Mouse (Mus musculus): ENCODE data around the gene 1700086D15Rik.

The 1700086D15Rik gene

DNA sequence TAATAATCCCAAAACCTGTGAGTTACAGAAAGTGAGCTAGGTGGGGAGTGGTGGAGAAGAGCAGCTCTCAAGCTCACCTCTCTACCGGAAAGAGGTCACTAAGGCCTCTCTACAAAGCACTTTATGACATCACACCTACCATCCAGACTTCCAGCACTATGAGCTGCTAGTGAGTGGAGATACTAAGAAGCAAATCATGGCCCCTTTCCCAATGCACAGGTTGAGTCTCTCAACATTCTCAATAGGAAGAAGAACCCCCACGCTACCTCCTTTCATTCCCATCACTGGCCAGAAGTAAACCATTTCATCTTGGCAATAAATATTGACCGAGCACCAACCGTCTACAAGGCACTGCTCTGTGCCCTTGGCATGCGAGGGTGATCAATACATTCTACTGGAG, at the start of gene 1700086D15Rik:
Gene 1700086D15Rik (minus strand): TSS at position 101 of the 400 bp plus-strand sequence.
- CTCF ChIA-PET = no interaction called here

DNA sequence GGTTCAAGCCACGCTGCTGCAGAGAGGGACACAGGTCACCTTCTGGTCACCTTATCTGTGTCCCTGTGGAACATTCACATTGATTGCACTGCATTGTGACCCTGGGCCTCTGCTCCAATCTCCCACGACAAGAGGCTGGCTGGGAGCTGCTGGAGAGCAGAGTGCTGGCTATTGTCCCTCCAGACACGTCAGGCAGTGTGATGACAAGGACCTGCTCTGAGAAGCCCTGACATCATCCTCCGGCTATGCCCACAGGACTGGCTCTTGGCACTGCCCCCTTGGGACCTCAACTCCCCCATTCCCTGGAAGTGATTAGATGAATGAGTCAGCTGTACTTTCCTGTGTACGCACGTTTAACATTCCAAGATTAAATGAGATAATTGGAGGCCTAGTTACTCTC, 49.8 kb upstream of the 1700086D15Rik start:
- CTCF ChIA-PET = no interaction called here

GRCm38 (mm10) chr11:65205306-65205705, 45.6 kb upstream of the 1700086D15Rik start:
- CTCF ChIA-PET = no interaction called here

DNA sequence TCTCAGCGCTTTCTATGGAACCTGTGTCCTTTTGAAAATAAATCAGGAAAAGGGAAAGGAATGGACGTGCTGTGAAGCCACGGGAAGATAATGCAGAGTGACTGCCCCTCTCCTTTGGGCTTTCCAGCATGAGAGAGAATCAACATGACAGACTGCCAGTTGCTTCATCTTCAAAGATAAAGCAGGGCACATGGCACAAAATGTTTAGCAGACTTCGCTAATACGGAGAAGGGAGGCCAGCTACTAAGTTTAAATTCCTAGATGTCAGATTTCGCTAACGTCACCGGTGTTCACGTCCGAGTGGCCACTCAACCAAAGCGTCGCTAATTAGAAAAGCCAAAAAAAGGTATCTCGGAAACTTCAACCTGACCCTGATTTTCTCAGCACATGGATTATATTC, 45.0 kb upstream of the 1700086D15Rik start:
- CTCF ChIA-PET = no interaction called here

DNA sequence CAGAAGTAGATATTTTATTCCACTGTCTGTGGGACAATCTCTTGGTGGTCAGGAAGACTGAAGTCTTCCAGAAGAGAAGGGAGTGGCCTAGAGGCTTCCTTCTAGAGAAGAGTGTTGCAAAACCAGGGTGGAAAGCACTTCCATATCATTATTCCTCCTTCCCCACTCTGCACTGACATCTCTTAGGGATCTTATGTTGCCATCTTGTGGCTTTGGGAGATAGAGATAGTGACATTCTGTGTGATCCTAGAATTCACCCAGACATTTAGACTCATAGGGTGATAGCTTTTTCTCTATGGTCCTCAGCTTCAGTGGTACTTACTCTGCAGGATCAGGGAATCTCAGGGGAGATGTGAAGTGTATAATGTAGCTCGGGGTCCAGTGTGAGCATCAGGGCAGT, 43.3 kb upstream of the 1700086D15Rik start:
- CTCF ChIA-PET = no interaction called here

GRCm38 (mm10) chr11:65202236-65202635, 42.5 kb upstream of the 1700086D15Rik start:
- CTCF ChIA-PET = no interaction called here

DNA sequence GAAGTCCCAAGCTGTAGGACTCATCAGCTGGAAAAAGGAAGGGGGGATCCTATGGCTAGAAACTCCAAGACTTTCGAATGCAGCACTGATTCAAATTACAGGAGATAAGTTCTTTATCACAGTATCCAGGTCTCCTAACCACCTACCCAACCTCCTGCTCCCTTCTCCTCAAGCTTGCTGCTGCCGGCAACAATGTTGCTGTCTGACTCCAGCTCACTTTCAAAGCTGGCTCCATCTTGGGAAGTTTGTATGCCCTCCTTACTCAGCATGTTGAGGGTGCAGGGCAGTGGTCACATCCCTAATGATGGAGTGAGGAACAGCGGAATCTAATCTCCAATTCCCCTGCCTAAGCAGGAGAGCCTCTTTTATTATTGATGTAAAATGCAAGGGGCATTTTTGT, 38.3 kb upstream of the 1700086D15Rik start:
- CTCF ChIA-PET = no interaction called here

- CTCF ChIA-PET = no interaction called here
Measured at GRCm38 (mm10) chr11:65197280-65197679, 37.6 kb upstream of the 1700086D15Rik start.

GRCm38 (mm10) chr11:65186974-65187373, 27.3 kb upstream of the 1700086D15Rik start:
- CTCF ChIA-PET = no interaction called here

DNA sequence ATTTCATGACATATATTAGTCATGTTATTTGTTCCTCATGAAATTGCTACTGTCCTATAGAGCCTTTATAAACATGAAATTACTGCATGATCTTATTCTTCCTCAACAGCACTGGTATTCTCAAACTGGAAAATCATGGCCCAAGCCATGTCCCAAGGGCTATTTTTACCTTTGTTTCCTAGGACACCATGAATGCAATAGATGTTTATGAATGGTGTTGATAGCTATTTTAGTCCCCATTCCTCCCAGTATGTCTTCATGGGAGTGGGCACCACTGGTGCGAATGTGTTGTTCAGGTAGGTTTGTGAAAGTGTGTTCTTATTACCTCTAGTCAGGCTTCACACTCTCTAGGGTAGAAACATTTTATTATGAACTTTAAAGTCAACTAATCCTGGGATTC, 25.4 kb upstream of the 1700086D15Rik start:
- CTCF ChIA-PET = no interaction called here

DNA sequence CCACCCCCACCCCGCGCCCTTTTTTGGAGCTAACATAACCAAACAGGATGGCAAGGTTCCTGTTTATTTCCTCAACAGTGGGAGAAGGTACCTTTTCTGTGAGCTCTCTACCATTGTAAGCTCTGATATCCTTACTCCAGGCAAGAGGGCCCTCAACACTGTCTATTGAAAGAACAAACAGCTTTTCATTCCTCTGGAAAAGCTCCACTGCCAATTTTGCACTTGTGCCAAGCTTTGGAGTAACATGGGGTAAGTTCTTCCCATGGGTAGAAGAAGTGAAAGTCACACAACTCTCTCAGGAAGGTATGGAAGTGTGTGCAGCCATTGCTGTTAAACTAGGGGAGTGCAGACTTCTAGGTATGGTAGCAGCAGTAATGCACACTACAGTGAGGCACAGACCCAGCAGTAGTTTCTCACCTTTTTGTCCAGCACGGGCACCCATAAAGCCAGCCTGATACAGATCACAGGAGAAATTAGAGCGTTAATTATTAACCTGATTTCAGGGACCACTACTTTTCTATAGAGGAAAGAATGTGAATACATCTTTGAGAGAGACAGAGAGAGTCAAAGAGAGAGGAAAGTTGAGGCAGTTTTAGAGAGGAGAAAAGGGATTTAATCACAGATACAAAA, 10.5 kb upstream of the 1700086D15Rik start:
- CTCF ChIA-PET = no interaction called here

GRCm38 (mm10) chr11:65162767-65163120, 3.1 kb upstream of the 1700086D15Rik start, which contains the start of gene Arhgap44:
Gene Arhgap44, minus strand, starts transcription at chr11:65162961.
- CTCF ChIA-PET = no interaction called here

DNA sequence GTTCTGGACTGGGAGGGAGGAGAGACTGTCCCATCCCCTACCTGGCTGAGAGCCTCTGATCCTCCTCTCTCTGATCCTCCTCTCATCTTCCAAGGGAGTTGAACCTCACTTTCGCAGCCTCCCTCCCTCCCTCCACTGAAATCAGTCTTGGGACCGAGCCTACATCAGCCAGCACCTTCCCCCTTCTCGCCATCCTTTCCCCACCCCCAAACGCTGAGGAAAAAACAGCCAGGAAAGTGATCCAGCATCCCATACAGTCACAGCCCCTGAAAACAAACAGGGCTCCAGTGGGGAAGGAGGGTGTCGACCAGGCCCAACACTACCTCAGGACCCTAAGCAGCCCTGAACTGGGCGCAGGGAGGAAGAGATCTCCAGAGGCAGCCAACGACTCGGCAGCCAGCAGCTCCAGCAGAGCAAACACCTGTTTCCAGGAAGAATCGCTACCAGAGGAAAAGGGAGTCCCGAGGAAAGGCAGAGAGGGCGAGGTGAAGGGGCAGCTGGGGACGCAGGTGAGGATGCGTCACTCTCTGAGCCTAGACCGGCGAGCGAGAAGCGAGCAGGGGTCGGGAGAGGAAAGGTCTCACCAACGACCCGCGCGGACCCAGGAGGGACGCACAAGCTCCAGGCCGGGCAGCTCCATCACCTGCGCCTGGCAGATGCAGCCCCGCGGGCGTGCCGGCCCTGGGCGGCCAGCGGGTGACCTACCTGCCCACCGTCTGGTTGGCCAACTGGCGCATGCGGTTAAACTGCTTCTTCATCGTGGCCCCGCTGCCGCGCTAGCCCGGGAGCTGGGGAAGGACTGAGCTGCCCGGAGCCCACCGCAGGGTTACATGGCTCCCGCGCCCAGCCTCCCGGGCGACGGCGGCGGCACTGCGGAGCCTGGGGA, 2.4 kb upstream of the 1700086D15Rik start:
- CTCF ChIA-PET = no interaction called here

DNA sequence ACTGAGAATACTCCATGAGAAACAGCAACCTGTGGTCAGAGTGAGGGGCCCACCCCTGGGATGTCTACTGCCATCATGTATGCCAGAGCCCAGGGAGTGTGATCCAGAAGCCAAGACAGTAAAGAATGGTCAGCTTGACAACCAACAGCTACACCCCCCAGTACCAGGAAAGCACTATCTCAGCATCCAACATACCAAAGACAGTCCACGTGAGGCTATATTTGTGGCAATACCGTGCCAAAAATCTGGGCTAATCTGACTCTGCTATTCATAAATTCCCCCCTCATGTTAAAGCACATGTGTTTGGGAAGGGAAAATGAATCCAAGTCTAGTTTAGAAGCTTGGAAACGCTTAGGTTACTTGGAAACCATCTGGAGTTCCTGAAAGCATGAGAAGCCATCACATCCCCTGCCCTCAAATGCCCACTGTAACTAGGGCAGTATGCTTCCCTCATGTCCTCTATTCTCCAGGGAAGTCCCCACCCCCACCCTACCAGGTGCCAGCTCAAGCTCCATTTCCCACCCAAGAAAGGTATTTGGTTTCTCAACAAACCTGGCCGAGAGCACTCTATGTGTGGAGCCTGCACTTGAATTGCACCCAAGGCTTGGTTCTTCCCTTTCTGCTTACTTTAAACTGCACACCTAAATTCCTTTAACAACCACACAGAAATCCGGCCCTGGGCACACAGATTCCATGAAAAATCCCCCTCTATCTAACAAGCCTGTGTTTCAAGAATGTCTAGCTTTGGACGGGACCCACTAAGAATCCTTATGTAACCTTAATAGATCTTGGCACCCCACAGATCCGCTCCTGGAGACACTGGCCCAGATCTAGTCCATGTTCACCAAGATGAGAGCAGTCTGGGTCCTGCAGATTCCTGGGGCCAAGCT, 1.5 kb upstream of the 1700086D15Rik start:
- CTCF ChIA-PET = no interaction called here

DNA sequence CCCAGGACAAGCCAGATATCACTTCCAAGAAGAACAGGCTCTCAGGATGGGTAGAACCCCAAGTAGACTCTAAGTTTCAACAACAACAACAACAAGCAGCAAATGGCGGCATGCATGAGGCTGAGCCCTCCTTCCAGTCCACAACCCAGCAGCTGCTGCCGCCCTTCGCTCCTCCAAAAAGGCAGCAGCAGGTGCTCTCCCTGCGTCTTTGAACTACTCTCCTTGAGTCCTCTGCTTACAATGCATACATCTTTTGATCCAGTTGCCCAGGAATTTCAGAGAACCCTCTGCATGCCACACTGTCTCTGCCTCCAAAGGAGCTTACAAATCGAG, 1.1 kb downstream of the 1700086D15Rik start:
- CTCF ChIA-PET = no interaction called here

- CTCF ChIA-PET = interaction anchor here (0.7 kb wide), 1 partner anchor 213 kb away, joined by 7 read pairs; no protein-coding TSS in a partner anchor
Measured at GRCm38 (mm10) chr11:65157966-65158657, 1.6 kb downstream of the 1700086D15Rik start.

GRCm38 (mm10) chr11:65153006-65153405, 6.7 kb downstream of the 1700086D15Rik start:
- CTCF ChIA-PET = no interaction called here

- CTCF ChIA-PET = no interaction called here
Measured at GRCm38 (mm10) chr11:65148441-65148840, 11.2 kb downstream of the 1700086D15Rik start.

GRCm38 (mm10) chr11:65142838-65143417, 16.8 kb downstream of the 1700086D15Rik start:
- CTCF ChIA-PET = no interaction called here

- CTCF ChIA-PET = no interaction called here
Measured at GRCm38 (mm10) chr11:65139030-65139429, 20.7 kb downstream of the 1700086D15Rik start.

GRCm38 (mm10) chr11:65137145-65137652, 22.5 kb downstream of the 1700086D15Rik start:
- CTCF ChIA-PET = interaction anchor here (0.5 kb wide), 1 partner anchor 121 kb away, joined by 5 read pairs; no protein-coding TSS in a partner anchor

All from spleen, embryonic (tissue).